Mouse (Mus musculus) gastrocnemius, adult 18-20 months (tissue): ENCODE measurements around the gene Ppp1ca. TPM values are rescaled to one million over a fixed set of nuclear protein-coding genes. Genes with fewer than 3 reads are reported as not detected.

ENCODE experiments used
- DNase-seq: peaks from one replicate; pipeline ENCODE4 v3.0.0; 2021; ENCODE audit warnings: low spot score
- long read RNA-seq, 2 experiments: library from polyadenylated mRNA; stranded (forward); transcript quantifications; one replicate each; pipeline ENCODE4 v2.0.0; 2021
- total RNA-seq, 2 experiments: library from RNA; stranded (reverse); gene quantifications; 2 replicates each; pipeline ENCODE4 v1.2.3; 2021

Gene Ppp1ca
- 100 to 1,000 TPM; 200 to 201 TPM for total RNA-seq
- long read RNA-seq, experiment 1, transcript Ppp1ca-201 (7 exons, 1,473 nt) = major isoform, 237 of 264 reads
- long read RNA-seq, experiment 1, partial matches to known transcripts = 20 of 264 reads
- long read RNA-seq, experiment 1, other reads (novel, unspliced or antisense) = 6 of 264 reads
- long read RNA-seq, experiment 2, transcript Ppp1ca-201 (7 exons, 1,473 nt) = major isoform, 237 of 258 reads
- long read RNA-seq, experiment 2, partial matches to known transcripts = 16 of 258 reads
- long read RNA-seq, experiment 2, other reads (novel, unspliced or antisense) = 5 of 258 reads

DNA sequence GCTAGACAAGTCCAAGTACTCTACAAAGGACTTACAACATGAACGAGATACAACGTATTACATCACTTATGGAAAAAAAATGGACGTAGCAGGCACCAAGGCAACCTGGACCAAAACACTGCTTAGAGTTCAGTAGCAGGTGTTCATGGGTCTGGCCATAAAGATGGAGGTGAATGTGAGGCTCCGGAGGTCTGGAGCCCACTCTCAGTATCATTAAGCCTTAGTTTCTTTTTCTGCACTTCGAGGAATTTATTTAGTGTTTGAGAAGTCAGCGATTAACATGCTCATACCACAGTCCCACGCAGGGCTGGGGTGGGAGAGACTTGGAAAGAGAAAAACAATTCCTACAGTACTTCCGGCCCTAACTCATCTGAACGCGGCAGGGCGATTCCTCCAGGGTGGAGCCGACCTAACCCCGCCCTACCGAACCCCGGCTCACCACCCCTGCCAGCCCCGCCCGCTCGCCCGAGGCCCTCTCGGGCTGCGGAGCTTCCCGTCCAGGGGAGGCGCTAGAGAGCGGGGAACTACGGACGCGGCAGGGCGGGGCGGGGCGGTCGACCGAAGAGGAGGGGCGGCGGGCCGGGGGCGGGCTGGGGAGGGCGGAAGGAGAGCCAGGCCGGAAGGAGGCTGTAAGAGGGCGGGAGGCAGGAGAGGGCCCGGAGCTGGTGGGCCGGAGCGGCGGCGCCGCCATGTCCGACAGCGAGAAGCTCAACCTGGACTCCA, at the start of gene Ppp1ca:
Ppp1ca (plus strand) TSS at position 538 of the 723 bp plus-strand sequence.
- DNase-seq = peak; percentile 96

GRCm38 (mm10) chr19:4142416-4143173, 49.3 kb upstream of the Ppp1ca start:
- DNase-seq = no peak

DNA sequence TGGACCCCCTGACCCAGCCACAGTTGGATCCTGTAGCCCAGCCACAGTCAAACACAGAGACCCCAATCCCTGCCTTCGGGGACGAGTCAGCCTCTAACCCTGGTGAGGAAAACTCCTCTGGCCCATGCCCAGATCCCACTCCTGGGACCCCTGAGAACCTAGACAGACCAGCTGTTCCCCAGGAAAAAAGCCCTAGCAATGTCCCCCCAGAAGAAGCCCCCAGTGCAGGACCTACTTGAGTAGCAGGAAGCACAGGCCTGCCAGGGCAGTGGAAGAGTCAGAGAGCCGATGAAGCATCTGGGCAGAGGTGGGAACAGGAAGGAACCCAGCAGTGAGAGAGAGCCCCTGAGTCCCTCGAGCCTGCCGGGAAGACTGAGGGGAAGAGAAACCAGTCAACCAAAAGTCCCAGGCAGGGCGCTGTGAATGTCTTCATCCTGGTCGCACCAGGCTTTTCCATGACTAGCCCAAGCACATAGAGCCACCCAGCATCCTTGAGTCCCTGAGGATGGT, 48.1 kb upstream of the Ppp1ca start, which contains the start of gene Cabp4:
Cabp4 (minus strand) TSS at position 275 of the 510 bp plus-strand sequence.
- DNase-seq = no peak

GRCm38 (mm10) chr19:4144550-4145498, 47.0 kb upstream of the Ppp1ca start:
- peak; percentile 33 for DNase-seq

DNA sequence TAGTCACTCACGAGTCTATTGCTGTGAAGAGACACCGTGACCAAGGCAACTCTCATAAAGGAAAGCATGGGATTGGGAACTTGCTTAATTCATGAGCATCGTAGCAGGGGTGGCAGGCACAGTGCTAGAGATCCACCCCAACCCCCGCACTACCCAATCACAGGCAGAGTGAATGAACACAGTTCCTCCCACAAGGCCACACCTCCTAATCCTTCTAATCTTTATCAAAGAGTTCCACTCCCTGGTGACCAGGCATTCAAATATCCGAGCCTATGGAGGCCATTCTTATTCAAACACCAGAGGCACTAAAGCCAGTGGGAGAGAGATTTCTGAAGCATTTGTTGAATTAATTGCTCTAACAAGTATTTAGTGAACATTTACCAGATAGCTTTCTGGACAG, 45.9 kb upstream of the Ppp1ca start:
- no peak for DNase-seq

DNA sequence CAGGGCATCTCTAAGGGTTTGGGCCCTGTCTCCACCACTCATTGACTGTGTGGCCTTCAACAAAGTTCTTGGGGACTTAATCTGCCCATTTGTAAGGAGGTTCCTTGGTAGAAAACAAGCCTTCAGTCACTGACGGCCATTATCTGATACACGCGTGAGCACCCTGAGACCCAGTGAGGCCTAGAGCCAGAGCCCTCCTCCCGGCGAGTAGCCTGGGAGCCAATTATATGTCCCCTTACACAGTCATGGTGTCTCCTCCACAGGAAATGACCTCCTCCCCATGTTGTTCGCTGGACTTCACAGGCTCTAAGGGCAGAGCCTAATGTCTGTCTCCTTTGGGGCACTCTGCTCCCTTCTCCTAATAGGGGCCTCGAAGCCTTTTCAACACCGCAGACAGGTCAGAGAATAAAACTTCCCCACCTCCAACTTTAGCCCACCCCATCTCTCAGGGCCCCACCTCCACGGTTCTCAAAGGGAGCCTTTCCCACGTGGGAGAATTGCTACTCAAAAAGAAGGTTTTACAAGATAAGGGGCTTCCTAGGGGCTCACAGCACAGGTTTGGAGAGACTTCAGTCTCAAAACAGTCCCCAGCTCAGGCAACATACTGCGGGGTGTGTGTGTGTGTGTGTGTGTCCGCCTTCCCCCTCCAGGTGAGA, 45.4 kb upstream of the Ppp1ca start:
- DNase-seq = no peak

- no peak for DNase-seq
Observed at GRCm38 (mm10) chr19:4147022-4147405, 44.9 kb upstream of the Ppp1ca start.

DNA sequence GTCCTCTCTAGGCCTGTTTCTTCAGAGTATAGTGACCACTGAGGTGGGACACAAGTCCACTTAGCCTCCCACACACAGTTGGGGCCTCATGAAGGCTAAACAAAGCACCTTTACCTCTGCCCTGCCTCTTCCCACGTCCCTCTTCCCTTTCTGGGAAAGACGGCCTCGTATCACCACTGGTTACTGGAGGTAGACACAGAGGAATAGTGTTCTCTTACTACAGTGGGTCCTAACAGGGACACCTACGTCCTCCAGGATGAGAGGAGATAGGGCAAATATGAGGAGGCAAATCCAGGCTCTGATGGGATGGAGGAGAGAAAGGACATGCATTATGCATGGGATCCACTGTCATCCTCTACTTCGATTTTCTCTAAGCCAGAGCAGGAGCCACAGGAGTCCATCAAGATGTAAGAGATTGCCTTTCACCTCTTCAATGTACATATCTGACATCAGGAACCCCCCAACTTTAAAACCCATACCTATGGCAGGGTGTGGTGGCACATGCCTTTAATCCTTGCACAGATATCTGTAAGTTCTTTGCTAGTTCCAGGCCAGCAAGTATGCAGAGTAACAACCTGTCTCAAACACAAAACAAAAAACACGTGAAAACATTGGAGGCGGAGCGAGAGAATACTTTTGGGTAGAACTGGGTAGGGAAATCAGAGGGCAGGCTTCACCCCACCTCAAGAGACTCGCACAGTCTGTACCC, 43.9 kb upstream of the Ppp1ca start:
- no peak for DNase-seq

DNA sequence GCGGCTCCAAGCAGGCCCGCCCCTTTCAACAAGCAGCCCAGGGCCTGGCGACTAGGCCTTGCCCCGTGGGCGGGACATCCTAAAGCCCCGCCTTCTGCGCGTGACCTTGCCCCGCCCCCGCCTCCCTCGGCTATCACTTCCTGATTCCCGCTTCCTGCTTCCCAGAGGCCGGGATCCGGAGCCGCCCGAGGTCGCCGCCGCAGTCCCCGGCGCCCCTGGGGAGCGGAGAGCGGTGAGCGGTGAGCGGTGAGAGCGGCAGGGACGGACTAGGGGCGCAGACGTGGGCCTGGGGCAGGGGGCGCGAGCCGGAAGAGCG, 43.4 kb upstream of the Ppp1ca start, which contains the start of gene Coro1b:
Coro1b (plus strand) TSS at position 129 of the 316 bp plus-strand sequence.
- DNase-seq = peak; percentile 97

DNA sequence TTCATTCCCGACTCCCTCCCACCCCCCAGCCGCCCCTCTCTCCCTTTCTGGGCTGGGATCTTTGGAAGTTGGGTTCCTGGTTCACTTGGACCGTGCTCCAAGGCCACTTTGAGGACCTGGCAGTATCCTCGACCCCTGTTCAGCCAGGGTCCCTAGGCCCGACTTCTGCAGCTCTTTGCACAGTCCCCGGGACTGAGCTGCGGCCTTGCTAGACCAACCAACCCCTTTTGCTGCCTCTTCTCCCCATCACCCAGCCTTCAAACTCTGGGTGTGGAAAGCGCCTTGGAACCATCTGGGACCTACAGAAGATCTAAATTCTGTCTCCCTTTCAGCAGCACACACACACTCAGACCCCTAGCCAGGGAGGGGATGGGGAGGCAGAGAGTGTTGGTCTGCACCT, 43.0 kb upstream of the Ppp1ca start:
- DNase-seq = no peak

- DNase-seq = no peak
Observed at GRCm38 (mm10) chr19:4149283-4149682, 42.6 kb upstream of the Ppp1ca start.

DNA sequence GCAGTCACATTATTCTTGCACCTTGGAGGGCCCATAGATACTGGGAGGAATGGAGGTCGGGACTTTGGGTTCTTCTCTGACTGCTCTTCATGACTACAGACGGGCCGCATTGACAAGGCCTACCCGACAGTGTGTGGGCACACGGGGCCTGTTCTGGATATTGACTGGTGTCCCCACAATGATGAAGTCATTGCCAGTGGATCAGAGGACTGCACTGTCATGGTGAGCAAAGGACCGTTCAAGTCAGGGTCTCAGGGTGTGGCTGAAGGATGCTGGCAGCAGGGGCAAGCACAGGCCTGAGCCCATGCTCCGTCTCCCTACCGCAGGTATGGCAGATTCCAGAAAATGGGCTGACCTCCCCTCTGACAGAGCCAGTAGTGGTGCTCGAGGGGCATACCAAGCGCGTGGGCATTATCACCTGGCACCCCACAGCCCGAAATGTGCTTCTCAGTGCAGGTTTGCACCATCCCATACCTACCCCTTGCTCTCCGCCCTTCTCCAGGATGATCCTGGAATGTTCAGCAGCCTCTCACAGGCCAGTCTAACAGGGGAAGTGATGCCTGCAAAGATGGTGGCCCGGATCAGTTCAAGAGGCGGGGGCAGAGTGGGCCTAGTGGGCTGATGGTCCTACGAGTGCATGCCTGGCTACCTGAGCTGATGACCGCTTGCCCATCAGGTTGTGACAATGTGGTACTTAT, 42.0 kb upstream of the Ppp1ca start:
- no peak for DNase-seq

DNA sequence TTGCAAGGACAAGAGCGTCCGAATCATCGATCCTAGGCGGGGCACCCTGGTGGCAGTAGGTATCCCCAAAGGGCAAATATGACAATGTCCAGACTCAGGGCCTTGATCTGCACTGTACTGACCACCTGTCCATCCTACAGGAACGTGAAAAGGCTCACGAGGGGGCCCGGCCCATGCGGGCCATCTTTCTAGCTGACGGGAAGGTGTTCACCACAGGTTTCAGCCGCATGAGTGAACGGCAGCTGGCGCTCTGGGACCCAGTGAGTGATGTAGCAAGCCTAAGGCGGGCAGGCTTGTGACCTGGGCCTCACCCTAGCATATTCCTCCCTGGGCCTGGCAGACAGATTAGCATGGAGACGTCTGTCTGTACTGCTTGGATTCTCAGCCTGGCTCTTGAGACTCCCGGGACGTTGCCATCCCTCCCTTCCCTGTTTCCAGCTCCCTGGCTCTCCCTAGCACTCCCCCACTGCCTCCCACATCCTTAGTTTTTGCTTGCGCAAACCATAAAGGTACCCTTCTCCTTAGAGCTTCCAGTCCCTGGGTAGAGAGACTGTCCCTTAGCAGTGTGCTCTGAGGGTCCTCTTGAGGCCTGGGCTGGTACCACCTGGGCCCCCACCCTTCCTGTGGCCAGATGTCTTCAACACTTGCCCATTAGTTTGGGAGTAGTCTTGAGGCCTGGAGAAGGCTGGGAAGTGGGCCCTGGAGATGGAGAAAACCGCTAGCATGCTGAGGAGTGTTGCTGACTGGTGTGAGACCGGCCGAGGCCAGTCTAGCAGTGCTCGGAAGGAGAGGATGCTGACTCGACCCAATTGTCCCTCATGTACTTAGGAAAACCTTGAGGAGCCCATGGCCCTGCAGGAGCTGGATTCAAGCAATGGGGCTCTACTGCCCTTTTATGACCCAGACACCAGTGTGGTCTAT, 41.0 kb upstream of the Ppp1ca start:
- no peak for DNase-seq

GRCm38 (mm10) chr19:4151488-4151860, 40.4 kb upstream of the Ppp1ca start:
- no peak for DNase-seq

DNA sequence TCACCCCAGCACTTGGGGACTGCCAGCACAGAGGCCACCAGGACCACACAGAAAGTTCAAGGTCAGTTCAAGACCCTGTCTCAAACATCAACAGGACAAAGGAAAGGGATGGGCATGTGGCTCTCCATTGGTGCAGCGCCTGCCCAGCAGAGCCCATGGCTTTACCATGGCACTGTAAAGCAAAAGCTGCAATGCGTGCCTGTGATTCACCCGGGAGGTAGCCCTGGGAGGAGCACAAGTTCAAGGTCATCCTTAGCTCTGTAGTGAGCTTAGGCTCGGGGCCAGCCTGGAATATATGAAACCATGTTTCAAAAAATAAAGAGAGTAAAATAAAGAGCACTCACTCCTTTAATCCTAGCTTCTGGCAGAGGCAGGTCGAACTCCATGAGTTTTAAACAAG, 40.0 kb upstream of the Ppp1ca start:
- no peak for DNase-seq

- no peak for DNase-seq
Observed at GRCm38 (mm10) chr19:4152445-4153231, 39.2 kb upstream of the Ppp1ca start.

- no peak for DNase-seq
Observed at GRCm38 (mm10) chr19:4153232-4153654, 38.6 kb upstream of the Ppp1ca start, which contains the start of gene Ptprcap. TSS of gene Ptprcap (plus strand) at chr19:4153604.
